Mouse (Mus musculus) G1E (cell line): ENCODE results near the gene Abi3bp. TPM values are rescaled to one million over a fixed set of nuclear protein-coding genes. Genes with fewer than 3 reads are reported as not detected.

Source experiments
- ATAC-seq: 2 replicates; pipeline ENCODE4 v1.8.0; 2016; ENCODE audit warnings: mild to moderate bottlenecking; ENCODE audit not compliant: insufficient number of reproducible peaks, poor library complexity, low FRiP score, severe bottlenecking; ENCODE audit errors: extremely low read depth
- DNase-seq: peaks from one replicate; pipeline ENCODE4 v3.0.0; 2012; ENCODE audit warnings: low spot score
- H3K27me3 ChIP-seq: 2 replicates; pipeline ENCODE4 v1.6.1; 2012; ENCODE audit warnings: mild to moderate bottlenecking, low read length, inconsistent platforms; ENCODE audit not compliant: insufficient read depth
- H3K36me3 ChIP-seq: replicated peaks from 2 replicates; pipeline ENCODE3; 2012; ENCODE audit warnings: mild to moderate bottlenecking, inconsistent platforms
- H3K4me1 ChIP-seq: 2 replicates; pipeline ENCODE4 v1.6.1; 2012; ENCODE audit warnings: low read depth, low read length, inconsistent platforms, mixed read lengths; ENCODE audit not compliant: insufficient read depth
- H3K4me3 ChIP-seq: 2 replicates; pipeline ENCODE4 v1.5.1; 2012; ENCODE audit warnings: low read depth, mild to moderate bottlenecking, inconsistent platforms, low read length, moderate library complexity, mixed read lengths
- H3K9me3 ChIP-seq: replicated peaks from 2 replicates; pipeline ENCODE4 v1.6.1; 2012; ENCODE audit warnings: inconsistent platforms
- CTCF ChIP-seq: IDR thresholded peaks from 2 replicates; pipeline ENCODE4 v1.5.1; 2012; ENCODE audit warnings: low read depth, low read length, inconsistent platforms, mixed read lengths
- GATA1 ChIP-seq: IDR thresholded peaks from 2 replicates; pipeline ENCODE4 v1.6.1; 2012; ENCODE audit warnings: borderline replicate concordance, low read length, inconsistent platforms, mixed read lengths
- GATA2 ChIP-seq: IDR thresholded peaks from 2 replicates; pipeline ENCODE4 v1.6.1; 2012; ENCODE audit warnings: low read depth, low read length, inconsistent platforms, borderline replicate concordance
- POLR2AphosphoS5 ChIP-seq: IDR thresholded peaks from 2 replicates; pipeline ENCODE4 v1.6.1; 2012; ENCODE audit warnings: low read depth, low read length, inconsistent platforms; ENCODE audit not compliant: insufficient replicate concordance
- TAL1 ChIP-seq: conservative IDR thresholded peaks from 2 replicates; pipeline ENCODE4 v1.6.1; 2012; ENCODE audit warnings: low read depth, low read length, inconsistent platforms, mixed read lengths
- polyA plus RNA-seq: library from polyadenylated mRNA; stranded (reverse); fragments of >175 nt; gene quantifications from 2 replicates; pipeline ENCODE4 v1.2.3, GENCODE M21; 2012
- total RNA-seq, 2 experiments: library from RNA; stranded (forward) in 1 of 2; stranded (reverse) in 1 of 2; fragments of 200-1000 nt in 1 of 2; fragments of >200 nt in 1 of 2; fragmentation: Nextera tagmentation in 1 of 2; gene quantifications; 2 replicates each; pipeline ENCODE4 v1.2.3; 2014 to 2017

Gene Abi3bp
- total and polyA plus RNA-seq, 3 experiments, result 0.16 TPM; not detected in 2

DNA sequence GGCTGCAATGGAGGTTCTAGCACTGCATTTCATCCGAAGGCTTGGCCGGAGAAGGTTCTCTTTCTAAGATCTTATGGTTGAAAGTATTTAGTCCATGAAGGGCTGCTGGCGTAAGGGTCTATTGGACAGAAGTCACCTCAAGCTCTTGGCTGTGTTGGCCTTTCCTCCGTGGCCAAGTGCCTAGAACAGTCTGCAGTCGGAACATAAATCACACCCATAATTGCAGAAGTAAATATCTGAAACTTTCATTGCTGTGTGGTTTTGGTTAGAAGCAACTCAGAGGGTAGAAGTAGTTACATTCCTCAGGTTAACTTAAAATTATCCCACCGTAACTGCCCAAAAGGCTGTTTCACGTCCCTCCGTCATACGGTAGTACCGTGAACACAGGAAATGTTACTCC is 5.8 kb downstream of the Abi3bp start:
- H3K4me1 ChIP-seq, result no peaks in the 10 kb centered on the region
- DNase-seq, result no peak
- no peaks in the 10 kb centered on the region for H3K9me3 ChIP-seq
- H3K4me3 ChIP-seq, result no peak overlapping the region
- H3K36me3 ChIP-seq, result no peaks in the 10 kb centered on the region
- no peak for ATAC-seq
- H3K27me3 ChIP-seq, result no peaks in the 10 kb centered on the region
- TF ChIP-seq POLR2AphosphoS5 (no peak), CTCF (no peak), GATA1 (no peak), TAL1 (no peak), GATA2 (no peak)

DNA sequence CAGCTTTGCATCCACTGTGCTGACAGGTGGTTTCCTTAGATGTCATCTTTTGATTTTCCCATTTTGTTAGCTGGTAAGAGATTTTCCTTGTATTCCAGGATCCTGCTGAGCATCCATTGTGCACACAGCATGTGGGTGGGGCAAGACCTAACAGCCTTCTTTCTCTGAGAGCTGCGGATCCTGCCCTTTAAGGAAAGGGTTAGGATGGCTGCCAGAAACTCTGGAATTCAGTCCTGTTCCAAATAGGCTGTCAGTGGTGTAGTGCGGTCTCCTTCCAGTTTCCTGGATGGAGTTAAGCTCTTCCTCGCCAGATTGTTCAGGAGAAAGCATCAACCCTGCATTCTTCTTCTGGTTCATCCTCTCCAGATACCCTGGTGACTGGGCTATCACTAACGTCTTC is 8.8 kb downstream of the Abi3bp start:
- Histone ChIP-seq H3K36me3 (no peaks in the 10 kb centered on the region), H3K27me3 (no peaks in the 10 kb centered on the region), H3K4me1 (no peaks in the 10 kb centered on the region), H3K4me3 (no peak overlapping the region), H3K9me3 (no peaks in the 10 kb centered on the region)
- no peak for TF ChIP-seq POLR2AphosphoS5
- no peak for TF ChIP-seq GATA1
- TF ChIP-seq CTCF, result no peak
- no peak for TF ChIP-seq GATA2
- TF ChIP-seq TAL1, result no peak
- ATAC-seq, result no peak
- DNase-seq, result no peak

DNA sequence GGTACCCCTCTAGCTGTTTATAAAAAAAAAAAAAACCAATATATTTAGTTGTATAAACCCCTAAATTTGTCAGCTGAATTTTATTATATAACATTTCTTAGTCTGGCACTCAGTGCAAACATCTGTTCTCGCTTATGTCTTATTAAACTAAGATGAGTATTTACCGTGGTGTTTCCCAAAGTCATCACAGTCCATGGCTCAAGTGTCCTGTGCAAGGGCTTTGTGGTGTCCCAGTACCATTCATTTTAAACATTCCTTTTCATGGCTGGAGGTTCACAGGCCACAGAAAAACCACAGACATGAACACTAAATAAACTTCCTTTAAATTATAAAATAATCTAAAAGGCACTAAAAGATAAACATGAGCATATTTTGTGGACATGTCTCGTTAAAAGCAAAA is 13.2 kb downstream of the Abi3bp start:
- DNase-seq, result no peak
- ATAC-seq, result no peak
- TF ChIP-seq GATA2, result no peak
- no peak for TF ChIP-seq CTCF
- TF ChIP-seq TAL1, result no peak
- no peak for TF ChIP-seq GATA1
- TF ChIP-seq POLR2AphosphoS5, result no peak

GRCm38 (mm10) chr16:56495266-56495665 is 17.6 kb downstream of the Abi3bp start:
- Histone ChIP-seq H3K4me3 (no peak overlapping the region), H3K36me3 (no peaks in the 10 kb centered on the region), H3K27me3 (no peaks in the 10 kb centered on the region), H3K9me3 (no peaks in the 10 kb centered on the region), H3K4me1 (no peaks in the 10 kb centered on the region)
- ATAC-seq (no peak), DNase-seq (no peak)
- no peak for TF ChIP-seq GATA2
- no peak for TF ChIP-seq GATA1
- TF ChIP-seq POLR2AphosphoS5, result no peak
- no peak for TF ChIP-seq CTCF
- no peak for TF ChIP-seq TAL1

More for the DNA sequence above, 13.2 kb downstream of the Abi3bp start:
- Histone ChIP-seq H3K27me3 (no peaks in the 10 kb centered on the region), H3K4me3 (no peak overlapping the region), H3K4me1 (no peaks in the 10 kb centered on the region), H3K9me3 (no peaks in the 10 kb centered on the region), H3K36me3 (no peaks in the 10 kb centered on the region)

- ATAC-seq, result no peak
Observed at GRCm38 (mm10) chr16:56496743-56497142, 19.1 kb downstream of the Abi3bp start.

DNA sequence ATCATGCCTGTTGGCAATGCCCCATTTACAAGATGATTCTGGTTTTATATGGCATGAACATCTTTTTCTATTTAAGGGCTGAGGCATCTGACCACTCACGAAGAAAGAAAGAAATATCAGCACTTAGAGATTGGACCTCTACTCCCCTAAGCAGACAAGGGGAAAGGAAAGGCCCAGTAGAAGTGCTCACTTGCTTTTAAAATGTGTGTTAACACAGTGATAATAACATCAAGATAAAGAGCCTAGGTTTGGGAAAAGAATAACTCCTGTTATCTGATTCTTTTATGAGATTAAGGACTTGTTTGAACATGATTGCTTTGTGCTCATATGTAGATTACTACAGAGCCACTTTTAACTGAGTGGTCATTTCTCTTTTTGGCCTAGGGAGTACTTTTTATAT is 21.0 kb downstream of the Abi3bp start:
- no peaks in the 10 kb centered on the region for H3K4me1 ChIP-seq
- no peaks in the 10 kb centered on the region; the same call in 1 of the 2 replicates for H3K27me3 ChIP-seq
- DNase-seq (no peak), ATAC-seq (no peak)
- no peak overlapping the region for H3K4me3 ChIP-seq
- TF ChIP-seq GATA2 (no peak), CTCF (no peak), POLR2AphosphoS5 (no peak), TAL1 (no peak), GATA1 (no peak)
- no peaks in the 10 kb centered on the region for H3K36me3 ChIP-seq
- no peaks in the 10 kb centered on the region for H3K9me3 ChIP-seq

More at GRCm38 (mm10) chr16:56496743-56497142, 19.1 kb downstream of the Abi3bp start:
- H3K27me3 ChIP-seq, result no peaks in the 10 kb centered on the region; the same call in 1 of the 2 replicates
- no peak for TF ChIP-seq TAL1
- H3K9me3 ChIP-seq, result no peaks in the 10 kb centered on the region
- no peaks in the 10 kb centered on the region for H3K4me1 ChIP-seq
- no peak for DNase-seq
- H3K4me3 ChIP-seq, result no peak overlapping the region
- no peaks in the 10 kb centered on the region for H3K36me3 ChIP-seq

GRCm38 (mm10) chr16:56500441-56500840 is 22.8 kb downstream of the Abi3bp start:
- Histone ChIP-seq H3K4me1 (no peaks in the 10 kb centered on the region), H3K9me3 (no peaks in the 10 kb centered on the region), H3K36me3 (no peaks in the 10 kb centered on the region), H3K4me3 (no peak overlapping the region), H3K27me3 (no peaks in the 10 kb centered on the region; the same call in 1 of the 2 replicates)
- ATAC-seq (no peak), DNase-seq (no peak)
- TF ChIP-seq TAL1 (no peak), GATA2 (no peak), GATA1 (no peak), POLR2AphosphoS5 (no peak), CTCF (no peak)
